Mouse (Mus musculus): Measurements from ENCODE around the gene Gm6588.
"Not testable (repeated sequence)": the region's sequence is repeated elsewhere in the genome, so short reads cannot be mapped to it uniquely, and the experiment has no call there.

Gene Gm6588

DNA sequence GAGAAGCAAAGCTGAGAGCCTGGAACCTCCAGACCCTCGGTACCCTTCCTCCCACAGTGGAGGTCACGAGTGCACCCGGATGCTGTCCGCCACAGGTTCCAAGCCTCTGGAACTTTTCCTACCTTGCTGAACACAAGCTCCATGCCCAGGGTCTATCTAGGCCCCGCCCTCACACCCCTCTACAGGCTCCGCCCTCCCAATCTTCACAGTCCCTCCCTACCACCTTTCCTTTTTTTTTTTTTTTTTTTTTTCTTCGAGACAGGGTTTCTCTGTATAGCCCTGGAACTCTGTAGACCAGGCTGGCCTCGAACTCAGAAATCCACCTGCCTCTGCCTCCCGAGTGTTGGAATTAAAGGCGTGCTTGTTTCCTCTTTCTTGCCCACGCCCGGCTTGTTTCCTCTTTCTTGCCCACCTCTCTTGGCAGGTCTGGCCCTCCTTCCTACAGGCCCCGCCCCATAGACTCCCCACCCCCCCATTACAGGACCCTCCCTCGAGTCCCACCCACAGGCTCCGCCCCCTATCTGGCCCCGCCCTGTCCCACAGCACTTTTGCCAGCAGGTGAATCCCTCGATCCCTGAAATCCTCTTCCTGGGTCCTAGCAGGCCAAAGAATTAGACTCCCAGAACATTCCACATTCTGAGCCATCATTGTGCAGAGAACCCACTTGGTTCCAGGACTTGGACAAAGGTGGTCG, at the start of gene Gm6588:
Gene Gm6588, plus strand, starts transcription at position 680 of the 694 bp plus-strand sequence.
- DNase-seq: no peak

DNA sequence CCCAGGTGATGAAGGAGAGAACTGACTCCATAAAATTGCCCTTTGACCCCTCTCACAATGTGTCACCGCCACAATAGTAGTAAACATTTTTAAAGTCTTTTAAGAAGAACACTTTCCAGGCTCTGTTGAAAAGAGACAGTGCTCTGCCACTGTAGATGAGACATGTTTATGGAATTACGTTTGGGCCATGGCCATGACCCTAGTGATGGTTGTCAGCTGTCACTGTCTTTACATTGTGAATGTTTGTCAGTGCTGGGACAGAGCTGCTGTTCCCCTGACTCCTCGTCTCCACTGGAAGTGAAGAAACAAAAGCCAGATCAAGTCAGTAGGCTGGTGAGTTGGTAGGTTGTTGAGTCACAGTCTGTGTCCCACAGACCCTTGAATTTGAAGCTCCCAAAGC, 46.8 kb upstream of the Gm6588 start:
- no peak for DNase-seq

DNA sequence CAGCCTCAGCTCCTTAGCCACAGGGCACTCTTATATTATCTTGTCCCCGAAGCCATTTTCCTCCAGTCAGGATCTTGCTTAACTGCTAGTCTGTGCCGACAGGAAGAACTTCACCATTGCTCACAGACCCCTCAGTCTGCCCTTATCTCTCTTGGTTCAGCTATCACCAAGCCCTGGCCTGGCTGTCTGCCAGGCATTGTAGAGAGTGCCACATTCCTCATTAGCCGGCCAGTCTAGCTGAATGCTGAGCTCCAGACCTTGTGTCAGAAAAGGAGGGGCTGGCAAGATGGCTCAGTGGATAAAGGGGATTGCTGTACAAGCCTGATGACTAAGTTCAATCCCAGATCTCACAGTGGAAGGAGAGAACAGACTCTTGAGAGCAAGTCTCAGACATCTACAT, 43.2 kb upstream of the Gm6588 start:
- no peak for DNase-seq

DNA sequence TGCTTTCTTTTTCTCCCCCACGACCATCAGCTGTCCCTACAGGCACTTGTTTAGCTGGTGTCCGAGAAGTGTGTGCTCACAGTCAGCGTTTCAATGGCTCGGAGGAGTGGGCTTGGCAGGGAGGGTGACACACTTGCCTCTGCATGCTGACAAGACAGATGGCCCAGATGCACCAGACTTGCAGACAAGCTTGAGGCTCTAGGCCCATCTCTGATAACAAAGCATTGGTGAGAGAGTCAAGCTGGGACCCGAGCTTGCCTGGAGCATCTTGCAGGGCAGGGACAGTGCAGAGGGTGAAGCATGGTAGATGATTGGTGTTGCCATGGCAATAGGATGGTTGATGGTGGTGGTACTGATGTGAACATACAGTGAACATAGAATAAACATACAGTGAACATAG, 40.0 kb upstream of the Gm6588 start:
- DNase-seq: no peak

DNA sequence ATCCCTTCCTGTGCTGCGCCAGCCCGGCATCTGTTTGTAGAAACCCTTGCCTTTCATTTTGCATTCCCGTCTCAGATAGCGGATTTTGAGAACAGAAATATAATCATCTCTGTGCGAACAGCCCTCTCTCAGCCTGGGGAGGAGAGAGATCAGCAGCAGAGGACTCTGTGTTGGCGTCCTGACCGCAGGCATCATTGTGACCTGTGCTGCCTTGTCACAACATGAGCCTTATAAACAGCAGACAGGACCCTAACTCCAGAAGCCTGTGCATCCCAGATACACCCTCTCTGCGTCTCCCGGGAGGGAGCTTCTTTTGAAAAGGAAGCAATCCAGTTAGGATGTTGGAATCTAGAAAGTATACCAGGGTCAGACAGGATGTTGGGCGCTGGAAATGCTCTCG, 38.2 kb upstream of the Gm6588 start:
- no peak for DNase-seq

DNA sequence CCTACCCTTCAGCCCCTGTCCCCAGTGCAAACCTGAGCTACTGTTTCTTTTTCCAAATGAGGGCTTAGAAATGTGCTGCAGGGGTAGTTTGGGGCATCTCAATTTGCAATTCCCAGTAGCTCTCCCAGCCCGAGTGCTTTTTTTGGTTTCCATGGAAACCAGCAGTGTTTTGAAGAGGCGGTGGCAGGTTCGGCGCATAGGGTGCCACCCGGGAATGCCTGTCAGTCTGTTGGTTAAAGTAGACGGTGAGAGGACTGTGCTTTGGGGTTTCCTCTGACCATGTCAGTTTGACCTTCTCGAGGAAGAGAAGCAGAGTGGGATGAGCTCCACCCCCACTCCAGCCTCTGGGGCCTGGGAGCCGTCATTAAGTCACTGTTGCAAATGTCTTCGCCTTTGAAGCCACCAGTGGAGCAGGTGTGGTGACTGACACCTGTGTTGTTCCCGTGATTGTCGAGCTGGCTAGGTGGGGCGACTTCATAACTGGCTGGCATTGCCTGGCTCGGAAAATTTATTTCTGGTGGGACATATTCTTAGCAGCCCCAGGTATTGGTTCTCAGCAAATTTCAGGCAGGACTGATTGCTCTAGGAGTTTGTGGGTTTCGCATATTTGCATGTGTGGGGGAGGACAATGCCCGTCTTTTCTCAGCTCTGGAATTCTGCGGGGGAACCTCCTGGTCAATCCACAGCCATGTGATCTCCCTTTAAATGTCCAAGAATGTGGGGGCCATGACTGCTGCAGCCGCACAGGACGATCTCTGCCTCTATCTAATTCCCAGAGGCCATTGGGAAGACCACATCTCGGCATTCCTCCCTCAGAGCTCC, 37.5 kb upstream of the Gm6588 start:
- no peak for DNase-seq

DNA sequence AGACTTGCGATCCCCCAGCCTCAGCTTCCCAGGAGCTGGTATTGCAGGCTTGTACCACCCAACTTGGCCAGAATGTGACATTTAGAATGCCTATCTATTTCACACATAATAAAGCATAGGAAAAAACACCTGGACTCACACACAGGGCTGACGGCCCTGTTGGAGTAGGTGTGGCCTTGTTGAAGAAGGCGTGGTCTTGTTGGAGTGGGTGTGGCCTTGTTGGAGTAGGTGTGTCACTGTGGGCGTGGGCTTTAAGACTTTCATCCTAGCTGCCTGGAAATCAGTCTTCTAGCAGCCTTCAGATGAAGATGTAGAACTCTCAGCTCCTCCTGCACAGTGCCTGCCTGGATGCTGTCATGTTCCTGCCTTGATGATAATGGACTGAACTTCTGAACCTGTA, 36.4 kb upstream of the Gm6588 start:
- not testable (repeated sequence) for DNase-seq

DNA sequence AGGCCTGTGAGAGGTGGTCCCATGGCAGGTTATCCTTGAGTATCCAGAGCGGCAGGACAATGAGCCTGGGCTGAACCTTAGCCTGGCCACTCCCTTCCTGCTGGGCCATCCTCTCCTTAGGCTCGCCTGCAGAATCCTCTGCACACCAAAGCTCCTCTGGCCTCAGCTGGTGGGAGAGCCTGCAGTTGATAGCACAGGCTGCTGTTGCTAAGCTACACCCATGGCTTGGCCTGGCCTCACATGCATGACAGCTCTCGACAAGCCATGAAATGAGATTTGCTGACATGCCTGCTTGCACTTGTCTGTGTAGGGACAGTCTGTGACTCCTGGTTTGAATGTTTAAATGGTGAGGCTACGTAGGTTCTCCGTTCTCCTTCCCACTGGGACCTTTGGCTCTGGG, 32.6 kb upstream of the Gm6588 start:
- no peak for DNase-seq

DNA sequence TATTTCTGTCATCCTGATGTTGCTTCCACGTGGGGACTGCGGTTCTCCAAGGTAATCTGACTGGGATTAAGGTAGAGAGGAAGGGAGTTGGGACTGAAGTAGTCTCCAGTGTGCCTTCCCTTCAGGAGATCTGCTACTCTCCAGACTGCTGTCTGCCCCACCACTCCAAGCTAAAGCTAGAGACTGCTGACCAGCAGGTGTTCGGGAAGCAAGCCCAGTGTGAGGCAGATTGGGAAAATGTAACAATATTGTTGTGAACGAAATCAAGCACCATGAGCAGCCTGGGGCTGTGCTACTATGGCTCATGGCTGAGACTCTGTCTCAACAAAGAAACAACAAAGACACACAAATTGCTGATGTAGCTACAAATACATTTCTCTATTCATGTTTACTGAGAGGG, 31.2 kb upstream of the Gm6588 start:
- DNase-seq: no peak

DNA sequence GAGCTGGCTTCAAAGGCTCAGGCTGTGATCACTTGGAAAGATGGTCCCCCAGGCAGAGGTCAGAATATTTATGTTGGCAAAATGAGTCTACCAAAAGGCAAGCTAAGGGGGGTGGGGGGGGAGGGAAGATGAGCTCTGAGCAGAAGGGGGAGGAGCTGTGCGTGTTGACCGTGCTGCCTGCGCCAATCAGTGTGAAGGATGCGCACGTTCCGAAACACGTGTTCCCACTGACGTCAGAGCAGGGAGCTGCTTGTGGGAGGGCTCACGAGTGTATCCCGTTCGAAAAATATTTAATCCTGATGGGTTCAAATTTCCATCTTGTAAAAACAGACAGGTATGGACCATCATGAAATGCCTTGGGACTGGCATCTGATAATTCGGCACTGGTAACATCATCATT, 29.7 kb upstream of the Gm6588 start:
- DNase-seq: no peak

DNA sequence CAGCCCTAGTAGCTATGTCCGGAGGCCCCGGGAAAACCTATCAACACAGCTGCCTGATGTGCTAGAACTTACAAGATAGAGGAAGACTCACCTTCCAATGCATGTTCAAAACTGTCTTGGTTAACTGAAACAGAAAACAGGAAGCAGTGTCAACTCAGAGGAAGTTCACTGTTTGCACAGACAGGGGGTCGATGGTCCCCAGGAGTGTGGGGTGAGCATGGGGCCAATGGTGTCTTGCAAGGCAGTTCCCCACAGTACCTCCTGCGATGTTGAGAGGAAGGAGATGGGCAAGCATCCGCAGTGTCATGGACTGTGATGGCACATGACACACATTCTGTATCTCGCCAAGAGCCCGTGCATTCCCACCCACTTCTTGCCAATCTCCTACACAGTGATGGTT, 22.6 kb upstream of the Gm6588 start:
- DNase-seq: no peak

DNA sequence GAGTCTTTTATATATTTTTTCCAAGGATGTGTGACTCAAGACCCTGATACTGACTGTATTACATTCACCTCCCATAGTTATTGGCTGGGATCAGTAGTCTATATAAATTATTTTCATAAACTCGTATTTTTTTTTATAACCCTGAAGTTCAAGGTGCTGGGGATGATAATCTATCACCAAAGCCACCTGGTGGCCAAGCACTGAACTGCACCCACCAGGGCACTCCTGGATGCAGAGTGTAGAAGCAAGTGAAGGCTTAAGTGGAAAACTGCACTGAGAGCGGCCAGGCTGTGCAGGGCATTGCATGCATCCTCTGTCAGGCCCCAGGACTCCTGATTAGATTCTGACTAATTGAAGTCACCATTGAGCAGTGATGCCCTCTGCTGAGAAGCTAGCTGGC, 21.9 kb upstream of the Gm6588 start:
- peak; percentile 70 for DNase-seq

DNA sequence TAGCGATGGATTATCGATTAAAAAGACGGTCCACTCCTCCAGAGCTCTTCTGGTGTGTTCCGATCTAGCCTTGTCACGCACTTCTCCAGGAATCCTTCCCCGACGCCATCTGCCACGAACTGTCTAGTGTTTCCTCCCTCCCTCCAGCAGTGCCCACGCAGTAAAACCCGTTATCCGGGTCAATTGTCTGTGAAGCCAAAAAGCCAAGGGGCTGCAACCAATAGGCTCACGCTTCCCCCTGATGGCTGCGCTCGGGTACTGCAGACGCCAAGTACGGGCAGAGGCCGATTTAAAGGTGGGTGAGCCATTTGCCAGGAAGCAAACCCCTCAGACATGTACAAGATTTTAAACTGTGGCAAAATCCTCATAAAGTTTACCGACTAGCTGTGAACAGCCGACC, 20.3 kb upstream of the Gm6588 start:
- DNase-seq: peak; percentile 70

DNA sequence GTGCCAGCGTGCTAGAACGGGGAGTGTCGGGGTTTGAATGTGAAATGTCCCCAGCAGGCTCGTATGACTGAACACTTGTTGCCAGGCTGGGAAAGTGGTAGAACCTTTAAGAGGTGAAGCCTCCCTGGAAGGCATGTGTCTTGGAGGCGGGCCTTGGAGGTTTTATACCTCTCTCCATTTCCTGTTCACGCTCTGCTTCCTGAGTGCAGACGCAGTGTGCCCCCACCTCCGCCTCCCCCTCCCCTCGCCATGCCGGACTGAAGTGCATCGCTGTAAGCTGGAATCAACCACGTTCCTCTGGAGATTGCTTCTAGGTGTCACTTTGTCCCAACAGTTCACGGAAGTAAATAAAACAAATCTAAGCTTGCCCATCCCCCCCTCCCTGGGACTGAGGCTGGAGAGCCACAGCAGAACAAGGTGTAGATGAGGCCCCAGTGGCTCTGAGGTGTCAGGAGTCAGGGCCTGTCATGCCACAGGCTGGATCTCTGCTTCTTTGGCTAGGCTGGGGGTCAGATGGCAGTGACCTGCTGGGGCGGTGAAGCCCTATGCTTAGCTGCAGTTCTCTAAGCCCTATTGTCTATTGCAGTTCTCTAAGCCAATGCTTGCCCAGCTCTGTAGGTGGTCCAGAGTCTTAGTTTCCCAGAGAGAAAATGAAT, 18.0 kb upstream of the Gm6588 start:
- DNase-seq: no peak

DNA sequence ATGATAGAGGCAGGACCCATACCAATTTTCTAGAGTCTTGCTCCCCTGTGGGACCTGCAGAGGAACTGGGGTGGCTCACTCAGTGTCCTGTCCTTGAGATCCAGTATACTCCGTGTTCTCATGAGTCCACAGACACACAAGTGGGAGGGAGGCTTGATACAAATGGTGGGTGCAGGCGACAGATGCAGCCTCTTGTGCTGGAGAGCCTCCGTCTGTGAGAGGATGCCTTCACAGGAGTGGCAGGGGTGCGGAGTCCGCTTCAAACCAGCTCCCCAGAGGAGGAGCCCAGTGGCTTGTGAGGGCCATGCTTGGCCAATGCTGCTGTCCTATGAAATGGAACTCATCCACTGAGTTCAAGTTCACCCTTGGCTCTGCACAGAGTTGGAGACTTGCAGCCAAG, 17.2 kb upstream of the Gm6588 start:
- DNase-seq: no peak

DNA sequence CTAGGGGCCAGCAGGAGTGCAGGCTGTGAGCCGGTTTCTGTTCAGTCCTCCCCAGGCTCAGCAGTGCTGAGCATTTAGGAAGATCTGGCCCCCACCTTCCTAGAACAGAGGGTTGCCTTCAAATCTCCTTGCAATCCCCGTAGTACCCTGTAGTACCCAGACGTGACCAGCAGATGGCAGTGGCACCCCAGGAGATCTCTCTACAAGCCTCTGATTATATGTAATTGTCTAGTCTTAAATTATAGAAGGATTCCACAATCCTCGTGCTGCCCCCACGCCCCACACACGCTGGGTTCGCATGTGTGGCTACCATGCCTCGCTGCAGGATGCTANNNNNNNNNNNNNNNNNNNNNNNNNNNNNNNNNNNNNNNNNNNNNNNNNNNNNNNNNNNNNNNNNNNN, 16.2 kb upstream of the Gm6588 start:
- peak; percentile 86 for DNase-seq

DNA sequence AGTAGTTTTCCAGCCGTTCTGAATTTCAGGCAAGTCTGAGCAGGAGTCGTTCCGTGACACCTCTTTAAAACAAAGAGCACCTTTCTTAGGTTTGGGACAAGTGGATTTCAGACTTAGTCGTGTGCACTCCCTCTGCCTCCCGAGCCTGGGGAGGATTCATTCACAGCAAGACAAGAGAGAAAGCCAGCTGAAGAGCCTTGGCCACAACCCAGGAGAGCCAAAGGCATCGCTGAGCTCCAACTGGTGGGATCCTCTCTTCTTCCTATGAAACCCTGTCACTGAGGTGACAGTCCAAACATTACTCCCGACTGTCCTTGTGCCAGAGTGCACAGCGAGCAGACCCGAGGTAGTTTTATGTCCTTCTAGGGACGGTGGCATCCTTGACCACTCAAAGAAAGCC, 10.7 kb upstream of the Gm6588 start:
- DNase-seq: no peak

DNA sequence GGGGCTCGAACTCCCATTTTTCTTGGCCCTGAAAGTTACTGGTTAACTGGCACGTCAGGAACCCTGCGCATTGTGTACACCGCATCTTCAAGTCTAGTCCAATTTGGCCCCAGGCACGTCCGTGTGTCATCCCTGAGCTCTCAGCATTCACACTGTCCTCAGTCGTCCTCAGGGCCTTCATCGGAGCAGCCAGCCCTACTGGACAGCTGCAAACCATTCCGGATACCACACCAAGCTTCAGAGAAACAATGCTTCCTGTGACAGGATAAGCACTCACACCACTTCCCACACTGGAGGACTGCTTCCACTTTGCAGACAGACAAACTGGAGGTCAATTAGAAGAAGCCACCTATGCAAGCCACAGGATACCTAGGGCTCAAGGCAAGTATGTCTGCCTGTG, 3.9 kb downstream of the Gm6588 start:
- DNase-seq: no peak

DNA sequence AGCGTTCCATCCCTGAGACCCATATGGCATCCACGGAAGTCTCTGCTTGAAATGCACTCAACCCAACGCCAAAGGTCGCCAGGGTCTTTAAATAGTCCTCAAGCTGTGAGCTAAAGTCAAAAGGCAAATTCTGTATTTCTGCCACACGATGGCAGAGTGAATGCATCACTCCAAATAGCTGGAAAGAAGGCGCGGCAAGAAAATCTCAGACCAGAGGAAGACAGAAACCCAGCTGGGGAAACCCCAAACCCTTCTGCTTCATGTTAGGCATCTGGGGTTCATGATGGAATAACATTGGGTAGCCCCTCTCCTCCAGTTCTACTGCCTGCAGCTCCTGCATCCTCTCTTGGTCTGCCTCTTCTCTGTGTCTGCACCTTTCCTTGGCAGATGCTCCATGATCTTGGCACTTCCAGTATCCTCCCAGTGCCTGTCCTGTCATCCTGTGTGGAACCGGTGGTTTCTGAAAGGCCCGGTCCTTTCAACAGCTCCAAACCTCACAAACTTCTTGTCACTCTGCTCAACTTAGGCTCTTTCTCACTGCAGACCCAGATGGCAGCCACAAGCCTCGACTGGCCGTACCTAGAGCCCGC, 5.8 kb downstream of the Gm6588 start:
- DNase-seq: no peak

DNA sequence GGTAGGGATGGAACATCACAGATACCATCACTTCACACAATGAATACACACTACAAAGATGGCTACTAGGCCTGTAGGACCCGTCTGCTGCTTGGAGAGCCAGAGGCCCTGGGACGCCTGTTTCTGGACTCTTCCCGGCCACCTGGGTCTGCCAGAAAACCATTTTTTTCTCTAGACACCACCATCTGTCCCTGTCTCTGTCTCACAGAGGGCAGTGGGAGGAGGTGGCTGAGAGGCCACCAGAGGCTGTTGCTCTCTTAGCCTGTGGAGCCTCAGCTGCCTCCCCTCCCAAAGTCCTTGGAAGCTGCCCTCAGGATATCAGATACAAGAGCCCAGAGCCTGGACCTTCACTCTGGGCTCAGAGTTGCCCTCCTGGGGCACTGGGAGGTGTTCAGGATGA, 10.7 kb downstream of the Gm6588 start:
- DNase-seq: peak; percentile 58

DNA sequence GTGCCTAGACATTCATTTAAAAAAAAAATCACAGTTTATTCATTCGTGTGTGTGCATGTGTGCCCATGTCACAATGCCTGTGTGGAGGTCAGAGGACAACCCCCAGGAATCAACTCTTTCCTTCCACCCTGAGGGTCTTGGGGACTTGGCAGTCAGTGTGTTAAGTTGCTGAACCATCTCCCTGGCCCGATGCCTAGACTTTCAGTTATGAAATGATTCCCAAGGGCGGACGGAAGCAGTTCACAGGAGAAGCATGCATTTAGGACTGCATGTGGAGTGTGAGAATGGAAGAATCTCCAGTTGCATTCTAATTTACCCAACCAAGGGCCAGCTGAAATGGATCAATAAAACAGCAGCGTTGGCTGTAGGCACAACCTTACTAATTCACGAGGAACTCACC, 17.1 kb downstream of the Gm6588 start:
- no peak for DNase-seq

DNA sequence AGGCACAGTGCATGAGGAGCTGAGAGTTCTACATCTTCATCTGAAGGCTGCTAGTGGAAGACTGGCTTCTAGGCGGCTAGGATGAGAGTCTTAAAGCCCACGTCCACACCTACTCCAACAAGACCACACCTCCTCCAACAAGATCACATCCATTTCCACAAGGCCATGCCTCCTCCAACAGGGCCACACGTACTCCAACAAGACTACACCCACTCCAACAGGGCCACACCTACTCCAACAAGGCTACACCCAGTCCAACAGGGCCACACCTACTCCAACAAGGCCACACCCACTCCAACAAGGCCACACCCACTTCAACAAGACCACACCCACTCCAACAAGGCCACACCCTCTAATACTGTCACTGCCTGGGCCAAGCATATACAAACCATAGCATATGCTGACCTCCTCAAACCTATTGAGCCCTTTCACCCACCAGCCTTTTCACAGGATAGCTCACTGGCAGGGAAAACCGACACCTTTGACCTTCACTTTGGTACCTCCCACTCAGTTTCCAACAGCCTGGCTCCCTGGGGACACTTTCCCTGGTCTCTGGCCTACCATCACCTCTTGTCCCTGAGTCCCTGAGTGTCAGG, 19.9 kb downstream of the Gm6588 start:
- no peak for DNase-seq

DNA sequence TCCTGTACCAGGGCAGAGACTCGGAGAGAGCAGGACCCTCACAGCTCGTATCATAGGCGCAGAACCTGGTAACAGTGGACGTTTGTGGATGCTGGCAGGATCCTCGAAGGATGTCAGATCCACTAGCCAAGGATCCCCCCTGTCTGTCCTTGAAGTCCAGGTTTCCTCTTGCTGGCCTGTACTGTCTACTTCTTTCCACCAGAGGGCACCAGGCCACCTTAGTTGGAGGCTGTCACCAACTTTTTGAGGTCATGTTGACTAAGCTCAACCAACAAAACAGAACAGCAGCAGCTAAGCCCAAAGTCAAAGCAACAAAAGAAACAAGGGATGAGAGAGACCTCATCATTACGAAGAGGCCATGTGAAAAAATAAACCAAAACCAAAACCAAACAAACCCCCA, 20.9 kb downstream of the Gm6588 start:
- peak; percentile 79 for DNase-seq

Measured in cerebellum, adult 8-10 months (tissue).